Mouse (Mus musculus): ENCODE measurements at regions not wholly inside any gene's neighbourhood (a gene's known extent, or its start where the extent isn't known, plus 50 kb on each side); places are given as distances from the start of the nearest gene placed in this dataset.

GRCm38 (mm10) chr3:143375527-143376061 lies 493.8 kb upstream of the Pkn2 start:
- 54% methylated on average over 10 of the region's 10 CpGs for WGBS
- Histone ChIP-seq H3K27me3 (ENCODE audit: control insufficient read depth, insufficient read depth, low read length) (no peaks in the 10 kb centered on the region), H3K9me3 (ENCODE audit: control insufficient read depth, low read length) (no peaks in the 10 kb centered on the region), H3K4me3 (ENCODE audit: low read depth, low read length) (no peak overlapping the region), H3K4me1 (replicated peaks; ENCODE audit: control insufficient read depth, insufficient read depth) (no peaks in the 10 kb centered on the region), H3K27ac (replicated peaks) (no peak overlapping the region), H3K4me2 (replicated peaks; ENCODE audit: low read depth) (no peak overlapping the region), H3K9ac (ENCODE audit: low read length) (no peak overlapping the region), H3K36me3 (ENCODE audit: control insufficient read depth, insufficient read depth, low read length) (no peaks in the 10 kb centered on the region)
- ATAC-seq (ENCODE audit: low FRiP score, low TSS enrichment) (no peak), DNase-seq (ENCODE audit: low spot score) (no peak)
- TF ChIP-seq CTCF (IDR thresholded peaks at IDR 0.05; ENCODE audit: low read depth) (no peak), EP300 (optimal IDR thresholded peaks at IDR 0.05) (no peak)

DNA sequence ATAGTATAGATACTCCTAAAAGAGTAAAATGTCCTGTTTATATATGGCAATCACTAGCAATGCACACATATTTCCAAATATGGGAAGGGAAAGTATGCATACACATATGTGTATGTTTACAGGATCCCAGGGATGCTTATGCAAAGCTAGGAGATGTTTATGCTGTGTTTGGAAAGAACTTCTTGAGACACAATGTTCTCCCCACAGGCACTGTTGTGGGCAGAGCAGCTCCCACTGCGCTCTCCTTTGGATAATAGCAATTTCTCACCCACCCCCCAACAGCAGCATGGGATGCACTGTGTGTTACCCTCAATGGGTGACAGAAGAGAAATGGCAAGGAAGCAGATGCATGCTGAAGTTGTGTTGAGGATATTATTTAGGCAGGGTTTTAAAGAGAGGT lies 491.7 kb upstream of the Pkn2 start:
- no peak for DNase-seq (ENCODE audit: low spot score)
- no peak for ATAC-seq (ENCODE audit: low FRiP score, low TSS enrichment)
- no peaks in the 10 kb centered on the region for H3K36me3 ChIP-seq (ENCODE audit: control insufficient read depth, insufficient read depth, low read length)
- no peaks in the 10 kb centered on the region for H3K27me3 ChIP-seq (ENCODE audit: control insufficient read depth, insufficient read depth, low read length)
- no peak overlapping the region for H3K9ac ChIP-seq (ENCODE audit: low read length)
- no peak overlapping the region for H3K4me2 ChIP-seq (replicated peaks; ENCODE audit: low read depth)
- TF ChIP-seq CTCF (IDR thresholded peaks at IDR 0.05; ENCODE audit: low read depth) (no peak), EP300 (optimal IDR thresholded peaks at IDR 0.05) (no peak)
- 58% methylated on average over 1 of the region's 1 CpGs for WGBS
- no peaks in the 10 kb centered on the region for H3K4me1 ChIP-seq (replicated peaks; ENCODE audit: control insufficient read depth, insufficient read depth)
- H3K4me3 ChIP-seq (ENCODE audit: low read depth, low read length): no peak overlapping the region
- H3K27ac ChIP-seq (replicated peaks): no peak overlapping the region
- H3K9me3 ChIP-seq (ENCODE audit: control insufficient read depth, low read length): no peaks in the 10 kb centered on the region

DNA sequence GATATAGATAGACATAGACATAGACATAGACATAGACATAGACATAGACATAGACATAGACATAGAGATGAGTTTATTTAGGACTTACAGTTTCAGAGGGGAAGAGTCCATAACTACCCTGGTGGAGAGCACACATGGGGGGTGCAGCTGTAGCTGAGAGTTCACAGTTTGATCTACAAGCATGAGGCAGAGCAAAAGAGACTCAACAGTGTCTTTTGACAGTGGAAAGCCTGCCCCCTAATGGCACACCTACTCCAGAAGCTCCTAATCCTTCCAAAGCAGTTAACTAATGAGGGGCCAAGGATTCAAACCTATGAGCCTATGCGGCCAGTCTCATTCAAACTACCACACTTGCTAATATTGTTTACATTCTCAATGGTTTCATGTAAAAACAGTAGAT lies 487.2 kb upstream of the Pkn2 start:
- DNase-seq (ENCODE audit: low spot score) (no peak), ATAC-seq (ENCODE audit: low FRiP score, low TSS enrichment) (no peak)
- no peak for TF ChIP-seq EP300 (optimal IDR thresholded peaks at IDR 0.05)
- no peak for TF ChIP-seq CTCF (IDR thresholded peaks at IDR 0.05; ENCODE audit: low read depth)
- Histone ChIP-seq H3K4me1 (replicated peaks; ENCODE audit: control insufficient read depth, insufficient read depth) (no peaks in the 10 kb centered on the region), H3K27ac (replicated peaks) (no peak overlapping the region), H3K9ac (ENCODE audit: low read length) (no peak overlapping the region), H3K27me3 (ENCODE audit: control insufficient read depth, insufficient read depth, low read length) (no peaks in the 10 kb centered on the region), H3K4me2 (replicated peaks; ENCODE audit: low read depth) (no peak overlapping the region), H3K4me3 (ENCODE audit: low read depth, low read length) (no peak overlapping the region), H3K9me3 (ENCODE audit: control insufficient read depth, low read length) (no peaks in the 10 kb centered on the region), H3K36me3 (ENCODE audit: control insufficient read depth, insufficient read depth, low read length) (no peaks in the 10 kb centered on the region)
- 86% methylated on average over 1 of the region's 1 CpGs for WGBS

DNA sequence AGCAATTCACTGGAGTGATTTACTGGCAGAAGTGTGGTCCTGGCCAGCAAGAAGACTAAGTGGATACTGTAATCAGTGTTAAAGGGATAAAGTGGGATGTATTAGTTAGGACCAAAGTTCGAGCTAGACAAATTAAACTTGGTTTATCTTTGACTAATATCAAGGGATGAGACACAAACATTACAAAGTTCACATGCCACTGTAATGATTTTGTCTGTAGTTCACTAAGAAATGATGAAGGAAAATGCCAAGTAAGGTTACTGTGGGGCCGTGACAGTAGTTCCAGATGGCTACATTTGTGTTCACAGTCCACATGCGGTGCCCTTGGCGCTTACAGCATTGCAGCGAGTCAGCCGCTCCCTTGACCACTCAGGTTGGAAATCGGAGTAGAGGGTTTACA lies 458.2 kb upstream of the Pkn2 start:
- Histone ChIP-seq H3K27me3 (ENCODE audit: control insufficient read depth, insufficient read depth, low read length) (no peaks in the 10 kb centered on the region), H3K36me3 (ENCODE audit: control insufficient read depth, insufficient read depth, low read length) (no peaks in the 10 kb centered on the region), H3K9me3 (ENCODE audit: control insufficient read depth, low read length) (no peaks in the 10 kb centered on the region), H3K4me1 (replicated peaks; ENCODE audit: control insufficient read depth, insufficient read depth) (no peaks in the 10 kb centered on the region), H3K4me3 (ENCODE audit: low read depth, low read length) (no peak overlapping the region), H3K4me2 (replicated peaks; ENCODE audit: low read depth) (no peak overlapping the region), H3K9ac (ENCODE audit: low read length) (no peak overlapping the region), H3K27ac (replicated peaks) (no peak overlapping the region)
- whole genome bisulfite sequencing: 76% methylated on average over 7 of the region's 7 CpGs
- no peak for ATAC-seq (ENCODE audit: low FRiP score, low TSS enrichment)
- TF ChIP-seq CTCF (IDR thresholded peaks at IDR 0.05; ENCODE audit: low read depth) (no peak), EP300 (optimal IDR thresholded peaks at IDR 0.05) (no peak)
- no peak for DNase-seq (ENCODE audit: low spot score)

GRCm38 (mm10) chr3:143333339-143333738 lies 451.5 kb upstream of the Pkn2 start:
- TF ChIP-seq EP300 (optimal IDR thresholded peaks at IDR 0.05) (no peak), CTCF (IDR thresholded peaks at IDR 0.05; ENCODE audit: low read depth) (no peak)
- H3K4me3 ChIP-seq (ENCODE audit: low read depth, low read length): no peak overlapping the region
- no peaks in the 10 kb centered on the region for H3K4me1 ChIP-seq (replicated peaks; ENCODE audit: control insufficient read depth, insufficient read depth)
- no peak for DNase-seq (ENCODE audit: low spot score)
- no peaks in the 10 kb centered on the region for H3K27me3 ChIP-seq (ENCODE audit: control insufficient read depth, insufficient read depth, low read length)
- no peak overlapping the region for H3K9ac ChIP-seq (ENCODE audit: low read length)
- WGBS: 82% methylated on average over 3 of the region's 3 CpGs
- no peaks in the 10 kb centered on the region for H3K36me3 ChIP-seq (ENCODE audit: control insufficient read depth, insufficient read depth, low read length)
- H3K9me3 ChIP-seq (ENCODE audit: control insufficient read depth, low read length): no peaks in the 10 kb centered on the region
- no peak for ATAC-seq (ENCODE audit: low FRiP score, low TSS enrichment)
- no peak overlapping the region for H3K27ac ChIP-seq (replicated peaks)
- H3K4me2 ChIP-seq (replicated peaks; ENCODE audit: low read depth): no peak overlapping the region

DNA sequence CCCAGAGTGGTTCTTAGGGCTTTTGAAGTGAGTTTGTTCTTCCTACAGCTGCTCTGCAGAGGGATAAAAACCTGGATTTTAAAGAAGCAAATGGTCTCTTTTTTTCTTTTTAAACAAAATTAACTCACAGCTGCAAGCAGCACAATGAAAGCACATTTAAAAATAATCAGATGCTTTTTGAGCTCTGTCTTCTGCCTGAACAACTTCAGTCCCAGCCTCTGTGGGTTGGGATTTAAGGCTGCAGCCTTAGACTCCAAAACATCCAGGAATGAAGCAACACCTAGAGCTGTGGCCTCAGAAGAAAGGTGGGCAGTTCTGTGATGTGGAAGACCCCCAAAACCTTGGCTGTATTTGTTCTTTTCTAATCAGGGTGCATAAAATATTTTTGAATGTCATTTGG lies 446.7 kb upstream of the Pkn2 start:
- DNase-seq (ENCODE audit: low spot score) (no peak), ATAC-seq (ENCODE audit: low FRiP score, low TSS enrichment) (no peak)
- no peaks in the 10 kb centered on the region for H3K36me3 ChIP-seq (ENCODE audit: control insufficient read depth, insufficient read depth, low read length)
- H3K27ac ChIP-seq (replicated peaks): no peak overlapping the region
- no peaks in the 10 kb centered on the region for H3K4me1 ChIP-seq (replicated peaks; ENCODE audit: control insufficient read depth, insufficient read depth)
- H3K4me2 ChIP-seq (replicated peaks; ENCODE audit: low read depth): no peak overlapping the region
- H3K27me3 ChIP-seq (ENCODE audit: control insufficient read depth, insufficient read depth, low read length): no peaks in the 10 kb centered on the region
- H3K4me3 ChIP-seq (ENCODE audit: low read depth, low read length): no peak overlapping the region
- TF ChIP-seq CTCF (IDR thresholded peaks at IDR 0.05; ENCODE audit: low read depth) (no peak), EP300 (optimal IDR thresholded peaks at IDR 0.05) (no peak)
- no peaks in the 10 kb centered on the region for H3K9me3 ChIP-seq (ENCODE audit: control insufficient read depth, low read length)
- no peak overlapping the region for H3K9ac ChIP-seq (ENCODE audit: low read length)
